Mouse (Mus musculus): Measurements from ENCODE around the gene Sh2d3c. TPM values are rescaled to one million over a fixed set of nuclear protein-coding genes. Genes with fewer than 3 reads are reported as not detected.

The Sh2d3c gene
- 10.9 and 25.3 TPM in 2 replicates for polyA plus RNA-seq (2012; rRNA removed)

- H3K27me3 ChIP-seq (ENCODE audit: control insufficient read depth, insufficient read depth, low read length): no peaks in the 10 kb centered on the region
- 61% methylated on average over 8 of the region's 8 CpGs for WGBS
- H3K36me3 ChIP-seq (ENCODE audit: control insufficient read depth, insufficient read depth, low read length): no peaks in the 10 kb centered on the region
- peaks cover 4% of the 10 kb centered on the region for H3K4me1 ChIP-seq (ENCODE audit: control insufficient read depth, insufficient read depth, insufficient read length, low read length)
- H3K4me3 ChIP-seq (ENCODE audit: low read depth, low read length): peak within 1 kb of the TSS; percentile 60
- TF ChIP-seq CTCF (IDR thresholded peaks at IDR 0.05; ENCODE audit: extremely low read depth, insufficient read length, insufficient replicate concordance, low read depth, low read length): no peak
- no peak for TF ChIP-seq POLR2A (IDR thresholded peaks at IDR 0.05; ENCODE audit: low read depth, low read length)
- peak within 1 kb of the TSS; percentile 72 for H3K27ac ChIP-seq (ENCODE audit: insufficient read depth, low read depth, low read length)
Measured at GRCm38 (mm10) chr2:32720681-32721229, at the start of gene Sh2d3c. Sh2d3c (plus strand) TSS chr2:32721055.

GRCm38 (mm10) chr2:32671147-32671546 lies 49.7 kb upstream of the Sh2d3c start:
- Histone ChIP-seq H3K27ac (ENCODE audit: insufficient read depth, low read depth, low read length) (no peak overlapping the region), H3K4me1 (ENCODE audit: control insufficient read depth, insufficient read depth, insufficient read length, low read length) (peaks cover 14% of the 10 kb centered on the region), H3K27me3 (ENCODE audit: control insufficient read depth, insufficient read depth, low read length) (no peaks in the 10 kb centered on the region), H3K4me3 (ENCODE audit: low read depth, low read length) (no peak overlapping the region), H3K36me3 (ENCODE audit: control insufficient read depth, insufficient read depth, low read length) (no peaks in the 10 kb centered on the region)
- TF ChIP-seq CTCF (IDR thresholded peaks at IDR 0.05; ENCODE audit: extremely low read depth, insufficient read length, insufficient replicate concordance, low read depth, low read length) (no peak), POLR2A (IDR thresholded peaks at IDR 0.05; ENCODE audit: low read depth, low read length) (no peak)
- WGBS: 84% methylated on average over 9 of the region's 9 CpGs

- Histone ChIP-seq H3K4me3 (ENCODE audit: low read depth, low read length) (no peak overlapping the region), H3K27me3 (ENCODE audit: control insufficient read depth, insufficient read depth, low read length) (no peaks in the 10 kb centered on the region), H3K27ac (ENCODE audit: insufficient read depth, low read depth, low read length) (no peak overlapping the region), H3K4me1 (ENCODE audit: control insufficient read depth, insufficient read depth, insufficient read length, low read length) (peaks cover 14% of the 10 kb centered on the region), H3K36me3 (ENCODE audit: control insufficient read depth, insufficient read depth, low read length) (no peaks in the 10 kb centered on the region)
- TF ChIP-seq CTCF (IDR thresholded peaks at IDR 0.05; ENCODE audit: extremely low read depth, insufficient read length, insufficient replicate concordance, low read depth, low read length) (no peak), POLR2A (IDR thresholded peaks at IDR 0.05; ENCODE audit: low read depth, low read length) (no peak)
- WGBS: 85% methylated on average over 9 of the region's 9 CpGs
Measured at GRCm38 (mm10) chr2:32671907-32672595, 48.8 kb upstream of the Sh2d3c start.

- no peaks in the 10 kb centered on the region for H3K27me3 ChIP-seq (ENCODE audit: control insufficient read depth, insufficient read depth, low read length)
- H3K36me3 ChIP-seq (ENCODE audit: control insufficient read depth, insufficient read depth, low read length): no peaks in the 10 kb centered on the region
- WGBS: 21% methylated on average over 16 of the region's 16 CpGs
- H3K4me1 ChIP-seq (ENCODE audit: control insufficient read depth, insufficient read depth, insufficient read length, low read length): peaks cover 14% of the 10 kb centered on the region
- TF ChIP-seq CTCF (IDR thresholded peaks at IDR 0.05; ENCODE audit: extremely low read depth, insufficient read length, insufficient replicate concordance, low read depth, low read length): no peak
- no peak for TF ChIP-seq POLR2A (IDR thresholded peaks at IDR 0.05; ENCODE audit: low read depth, low read length)
- peak overlapping the region; percentile 16 for H3K4me3 ChIP-seq (ENCODE audit: low read depth, low read length)
- H3K27ac ChIP-seq (ENCODE audit: insufficient read depth, low read depth, low read length): peak overlapping the region; percentile 67
Measured at GRCm38 (mm10) chr2:32673176-32673917, 47.5 kb upstream of the Sh2d3c start.

- no peak for TF ChIP-seq CTCF (IDR thresholded peaks at IDR 0.05; ENCODE audit: extremely low read depth, insufficient read length, insufficient replicate concordance, low read depth, low read length)
- no peak for TF ChIP-seq POLR2A (IDR thresholded peaks at IDR 0.05; ENCODE audit: low read depth, low read length)
- Histone ChIP-seq H3K27me3 (ENCODE audit: control insufficient read depth, insufficient read depth, low read length) (no peaks in the 10 kb centered on the region), H3K4me3 (ENCODE audit: low read depth, low read length) (no peak overlapping the region), H3K36me3 (ENCODE audit: control insufficient read depth, insufficient read depth, low read length) (no peaks in the 10 kb centered on the region), H3K27ac (ENCODE audit: insufficient read depth, low read depth, low read length) (no peak overlapping the region), H3K4me1 (ENCODE audit: control insufficient read depth, insufficient read depth, insufficient read length, low read length) (peaks cover 14% of the 10 kb centered on the region)
- WGBS: 95% methylated on average over 3 of the region's 3 CpGs
Measured at GRCm38 (mm10) chr2:32676821-32677220, 44.0 kb upstream of the Sh2d3c start.

GRCm38 (mm10) chr2:32677683-32678082 lies 43.2 kb upstream of the Sh2d3c start:
- Histone ChIP-seq H3K4me1 (ENCODE audit: control insufficient read depth, insufficient read depth, insufficient read length, low read length) (peaks cover 13% of the 10 kb centered on the region), H3K36me3 (ENCODE audit: control insufficient read depth, insufficient read depth, low read length) (no peaks in the 10 kb centered on the region), H3K27ac (ENCODE audit: insufficient read depth, low read depth, low read length) (no peak overlapping the region), H3K4me3 (ENCODE audit: low read depth, low read length) (no peak overlapping the region), H3K27me3 (ENCODE audit: control insufficient read depth, insufficient read depth, low read length) (no peaks in the 10 kb centered on the region)
- TF ChIP-seq CTCF (IDR thresholded peaks at IDR 0.05; ENCODE audit: extremely low read depth, insufficient read length, insufficient replicate concordance, low read depth, low read length) (no peak), POLR2A (IDR thresholded peaks at IDR 0.05; ENCODE audit: low read depth, low read length) (no peak)
- 90% methylated on average over 7 of the region's 7 CpGs for WGBS

- no peak overlapping the region for H3K4me3 ChIP-seq (ENCODE audit: low read depth, low read length)
- H3K27me3 ChIP-seq (ENCODE audit: control insufficient read depth, insufficient read depth, low read length): no peaks in the 10 kb centered on the region
- H3K4me1 ChIP-seq (ENCODE audit: control insufficient read depth, insufficient read depth, insufficient read length, low read length): no peaks in the 10 kb centered on the region; the same call in 1 of the 2 replicates
- TF ChIP-seq POLR2A (IDR thresholded peaks at IDR 0.05; ENCODE audit: low read depth, low read length) (no peak), CTCF (IDR thresholded peaks at IDR 0.05; ENCODE audit: extremely low read depth, insufficient read length, insufficient replicate concordance, low read depth, low read length) (no peak)
- peak overlapping the region; percentile 30; the same call in 1 of the 2 replicates for H3K27ac ChIP-seq (ENCODE audit: insufficient read depth, low read depth, low read length)
- H3K36me3 ChIP-seq (ENCODE audit: control insufficient read depth, insufficient read depth, low read length): peaks cover 10% of the 10 kb centered on the region; the same call in 1 of the 2 replicates
- WGBS: 56% methylated on average over 7 of the region's 7 CpGs
Measured at GRCm38 (mm10) chr2:32680051-32680451, 40.8 kb upstream of the Sh2d3c start.

Data from small intestine, adult 2 months (tissue).